Mouse (Mus musculus) erythroblast, embryonic 14.5 days (primary cell): ENCODE measurements around the gene Tgfbrap1. TPM values are rescaled to one million over a fixed set of nuclear protein-coding genes. Genes with fewer than 3 reads are reported as not detected.
A peak's percentile ranks its signal among the peaks of the same experiment; 100 is the strongest.

Experiments used
- H3K27me3 ChIP-seq: 2 replicates; pipeline ENCODE4 v1.6.1; 2012; ENCODE audit warnings: inconsistent platforms; ENCODE audit not compliant: control insufficient read depth
- H3K36me3 ChIP-seq: 2 replicates; pipeline ENCODE4 v1.6.1; 2012; ENCODE audit warnings: mild to moderate bottlenecking, inconsistent platforms; ENCODE audit not compliant: control insufficient read depth
- H3K4me1 ChIP-seq: 2 replicates; pipeline ENCODE4 v1.6.1; 2012; ENCODE audit warnings: inconsistent platforms; ENCODE audit not compliant: control insufficient read depth
- H3K4me3 ChIP-seq: replicated peaks from 2 replicates; pipeline ENCODE3; 2012; ENCODE audit warnings: moderate library complexity, mild to moderate bottlenecking, inconsistent platforms
- H3K9me3 ChIP-seq: 2 replicates; pipeline ENCODE4 v1.6.1; 2012; ENCODE audit warnings: low read length, inconsistent platforms, mixed read lengths; ENCODE audit not compliant: control insufficient read depth
- GATA1 ChIP-seq: IDR thresholded peaks from 2 replicates; pipeline ENCODE4 v1.6.1; 2012; ENCODE audit warnings: low read length, inconsistent platforms, mixed read lengths
- TAL1 ChIP-seq: IDR thresholded peaks from 3 replicates; pipeline ENCODE4 v1.6.1; 2012; ENCODE audit warnings: low read length, inconsistent platforms, mixed read lengths
- polyA plus RNA-seq: library from polyadenylated mRNA; stranded (reverse); fragments of >175 nt; gene quantifications from 2 replicates; pipeline ENCODE4 v1.2.3, GENCODE M21; 2012

Tgfbrap1 gene
- polyA plus RNA-seq, result 0.25 and 0.36 TPM in 2 replicates

DNA sequence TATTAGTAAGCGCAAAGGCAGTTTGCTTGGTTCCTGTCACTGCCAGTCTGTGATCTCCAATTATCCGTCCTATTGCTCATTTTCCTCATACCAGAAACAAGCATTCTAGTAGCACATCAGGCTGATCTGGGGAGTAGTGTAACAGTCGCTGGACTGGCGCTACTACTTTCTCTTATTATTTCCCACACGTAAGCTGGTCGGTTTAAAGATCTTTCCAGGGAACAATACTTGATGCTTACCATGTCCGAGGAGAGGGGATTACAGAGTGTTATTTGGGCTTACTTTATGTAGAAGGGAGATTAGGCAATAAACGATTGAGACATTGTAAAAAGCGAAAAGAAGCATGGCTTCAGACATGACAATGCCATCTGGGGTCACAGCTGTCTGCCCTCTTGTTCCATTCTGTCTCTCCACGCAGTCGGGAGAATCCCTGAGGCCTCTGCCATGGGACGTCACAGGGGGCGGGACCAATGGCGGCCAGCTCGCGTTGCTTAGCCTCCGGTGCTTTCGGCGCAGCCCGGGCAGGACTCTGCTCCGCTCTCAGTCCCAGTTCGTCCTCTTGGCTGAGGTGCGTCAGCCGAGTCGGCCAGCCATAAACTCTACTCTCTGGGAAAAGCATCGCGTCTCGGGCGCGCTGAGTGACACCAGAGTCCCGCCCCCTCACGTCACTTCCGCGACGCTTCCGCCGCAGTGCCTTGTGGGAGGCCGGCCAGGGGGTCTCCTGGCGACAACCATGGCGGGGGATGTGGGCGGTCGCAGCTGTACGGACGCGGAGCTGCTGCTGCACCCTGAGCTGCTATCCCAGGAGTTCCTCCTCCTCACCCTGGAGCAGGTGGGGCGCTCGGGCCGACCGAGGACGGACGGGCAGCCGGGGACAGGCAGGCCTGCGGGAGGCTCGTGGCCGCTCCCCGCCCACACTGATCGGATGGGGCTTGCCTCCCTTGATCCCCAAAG lies at the start of gene Tgfbrap1, which contains the start of gene AI597479:
Tgfbrap1 (minus strand) TSS at position 607 of the 954 bp plus-strand sequence.
AI597479 (plus strand) TSS at position 680 of the 954 bp plus-strand sequence.
- Histone ChIP-seq H3K36me3 (peaks cover 17% of the 10 kb centered on the region), H3K4me3 (peak within 1 kb of the TSS; percentile 80), H3K4me1 (peaks cover 20% of the 10 kb centered on the region), H3K27me3 (no peaks in the 10 kb centered on the region), H3K9me3 (no peaks in the 10 kb centered on the region)
- TF ChIP-seq TAL1 (no peak), GATA1 (no peak)

DNA sequence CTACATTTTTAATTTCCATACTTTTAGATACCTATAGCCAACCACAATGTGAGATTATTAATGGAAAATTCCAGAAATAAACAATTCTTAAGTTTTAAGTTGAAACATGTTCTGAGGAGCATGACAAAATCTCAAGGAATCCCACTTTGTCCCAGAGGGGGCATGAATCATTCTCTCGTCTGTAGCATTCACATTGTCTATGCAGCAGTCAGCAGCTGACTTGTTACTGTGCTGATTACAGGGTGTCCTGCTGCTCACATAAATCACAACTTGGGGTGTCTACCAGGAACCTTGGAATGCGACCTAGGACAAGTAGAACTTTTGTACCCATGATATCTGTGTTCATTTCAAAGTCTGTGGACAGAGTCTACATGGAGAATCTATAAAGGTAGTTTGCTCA lies 49.0 kb upstream of the Tgfbrap1 start:
- no peak overlapping the region for H3K4me3 ChIP-seq
- no peaks in the 10 kb centered on the region for H3K4me1 ChIP-seq
- TF ChIP-seq TAL1 (no peak), GATA1 (no peak)
- H3K36me3 ChIP-seq, result no peaks in the 10 kb centered on the region
- no peaks in the 10 kb centered on the region for H3K27me3 ChIP-seq
- H3K9me3 ChIP-seq, result no peaks in the 10 kb centered on the region

DNA sequence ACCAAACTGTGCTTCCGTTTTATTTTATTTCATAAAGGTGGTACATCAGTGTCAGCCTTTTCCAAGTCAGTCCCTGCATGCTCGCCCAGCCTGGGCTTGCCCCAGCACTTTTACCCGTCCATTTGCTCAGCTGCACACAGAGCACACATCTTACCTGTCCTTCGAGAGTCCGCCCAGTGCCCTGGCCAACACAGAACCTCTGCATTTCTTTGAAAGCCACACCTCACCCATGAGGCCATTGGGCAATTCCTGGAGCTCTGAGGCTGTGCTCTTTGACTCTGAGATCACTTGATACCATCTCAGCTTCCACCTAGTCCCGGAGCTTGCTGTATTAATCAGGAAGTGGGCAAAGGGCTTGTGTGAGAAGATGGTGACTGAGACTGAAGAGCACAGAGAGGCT lies 47.0 kb upstream of the Tgfbrap1 start:
- no peaks in the 10 kb centered on the region for H3K27me3 ChIP-seq
- H3K9me3 ChIP-seq, result no peaks in the 10 kb centered on the region
- H3K36me3 ChIP-seq, result no peaks in the 10 kb centered on the region
- TF ChIP-seq GATA1 (no peak), TAL1 (no peak)
- H3K4me1 ChIP-seq, result no peaks in the 10 kb centered on the region
- H3K4me3 ChIP-seq, result no peak overlapping the region

- Histone ChIP-seq H3K36me3 (no peaks in the 10 kb centered on the region), H3K4me3 (no peak overlapping the region), H3K9me3 (no peaks in the 10 kb centered on the region), H3K27me3 (no peaks in the 10 kb centered on the region), H3K4me1 (no peaks in the 10 kb centered on the region)
- TF ChIP-seq TAL1, result no peak
- no peak for TF ChIP-seq GATA1
Observed at GRCm38 (mm10) chr1:43144338-43144906, 46.0 kb upstream of the Tgfbrap1 start.

GRCm38 (mm10) chr1:43143791-43144190 lies 45.4 kb upstream of the Tgfbrap1 start:
- H3K9me3 ChIP-seq, result no peaks in the 10 kb centered on the region
- no peaks in the 10 kb centered on the region for H3K27me3 ChIP-seq
- no peaks in the 10 kb centered on the region for H3K36me3 ChIP-seq
- no peak overlapping the region for H3K4me3 ChIP-seq
- H3K4me1 ChIP-seq, result no peaks in the 10 kb centered on the region
- no peak for TF ChIP-seq GATA1
- TF ChIP-seq TAL1, result no peak

DNA sequence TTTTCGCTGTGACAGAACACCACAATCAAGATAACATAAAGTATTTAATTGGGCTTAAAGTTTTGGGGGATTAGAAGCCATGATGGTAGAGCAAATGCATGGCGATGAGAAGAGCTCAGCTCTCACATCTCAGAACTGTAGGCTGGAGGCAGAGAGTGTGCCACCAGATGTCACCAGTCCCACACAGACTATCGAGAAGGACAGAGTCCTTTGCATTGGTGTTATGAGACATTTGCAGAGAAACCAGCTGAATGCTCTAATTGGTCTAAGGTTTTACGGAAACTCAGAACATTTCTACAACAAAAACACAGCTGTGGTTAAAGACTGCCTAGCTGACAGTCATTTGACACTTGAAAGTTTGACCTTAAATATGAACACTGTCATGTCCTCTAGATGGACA lies 44.8 kb upstream of the Tgfbrap1 start:
- TF ChIP-seq GATA1 (no peak), TAL1 (no peak)
- H3K4me1 ChIP-seq, result no peaks in the 10 kb centered on the region
- H3K4me3 ChIP-seq, result no peak overlapping the region
- no peaks in the 10 kb centered on the region for H3K27me3 ChIP-seq
- no peaks in the 10 kb centered on the region for H3K36me3 ChIP-seq
- H3K9me3 ChIP-seq, result no peaks in the 10 kb centered on the region

- H3K27me3 ChIP-seq, result no peaks in the 10 kb centered on the region
- no peaks in the 10 kb centered on the region for H3K36me3 ChIP-seq
- no peak for TF ChIP-seq TAL1
- no peak for TF ChIP-seq GATA1
- no peak overlapping the region for H3K4me3 ChIP-seq
- no peaks in the 10 kb centered on the region for H3K4me1 ChIP-seq
- no peaks in the 10 kb centered on the region for H3K9me3 ChIP-seq
Observed at GRCm38 (mm10) chr1:43142849-43143248, 44.4 kb upstream of the Tgfbrap1 start.

DNA sequence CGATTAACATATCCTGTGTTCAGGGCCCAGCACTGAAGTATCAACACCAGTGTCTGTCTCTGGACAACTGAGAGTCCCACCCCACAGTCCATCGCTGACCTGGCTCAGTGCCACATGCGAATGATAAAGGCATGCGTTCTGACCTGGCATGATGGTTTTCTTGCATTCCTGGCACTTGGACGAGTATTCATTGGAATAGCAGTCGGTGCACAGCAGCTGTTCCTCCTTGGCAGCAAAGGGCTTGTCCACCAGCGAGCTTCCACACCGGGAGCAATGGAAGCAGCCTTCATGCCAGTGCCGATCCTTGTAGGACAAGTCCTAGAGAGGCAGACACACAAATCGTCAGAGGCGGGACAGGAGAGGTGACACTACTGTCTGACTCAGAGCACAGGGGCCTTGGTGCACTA lies 43.1 kb upstream of the Tgfbrap1 start:
- Histone ChIP-seq H3K4me3 (no peak overlapping the region), H3K27me3 (no peaks in the 10 kb centered on the region), H3K9me3 (no peaks in the 10 kb centered on the region), H3K4me1 (no peaks in the 10 kb centered on the region), H3K36me3 (no peaks in the 10 kb centered on the region)
- TF ChIP-seq GATA1, result no peak

GRCm38 (mm10) chr1:43139587-43140266 lies 41.3 kb upstream of the Tgfbrap1 start:
- H3K4me1 ChIP-seq, result no peaks in the 10 kb centered on the region
- no peak for TF ChIP-seq GATA1
- no peak for TF ChIP-seq TAL1

More at GRCm38 (mm10) chr1:43139587-43140266, 41.3 kb upstream of the Tgfbrap1 start:
- no peaks in the 10 kb centered on the region for H3K27me3 ChIP-seq
- no peaks in the 10 kb centered on the region for H3K36me3 ChIP-seq
- no peak overlapping the region for H3K4me3 ChIP-seq
- H3K9me3 ChIP-seq, result no peaks in the 10 kb centered on the region
